Mouse (Mus musculus): ENCODE measurements at regions not wholly inside any gene's neighbourhood (a gene's known extent, or its start where the extent isn't known, plus 50 kb on each side); places are given as distances from the start of the nearest gene placed in this dataset.

DNA sequence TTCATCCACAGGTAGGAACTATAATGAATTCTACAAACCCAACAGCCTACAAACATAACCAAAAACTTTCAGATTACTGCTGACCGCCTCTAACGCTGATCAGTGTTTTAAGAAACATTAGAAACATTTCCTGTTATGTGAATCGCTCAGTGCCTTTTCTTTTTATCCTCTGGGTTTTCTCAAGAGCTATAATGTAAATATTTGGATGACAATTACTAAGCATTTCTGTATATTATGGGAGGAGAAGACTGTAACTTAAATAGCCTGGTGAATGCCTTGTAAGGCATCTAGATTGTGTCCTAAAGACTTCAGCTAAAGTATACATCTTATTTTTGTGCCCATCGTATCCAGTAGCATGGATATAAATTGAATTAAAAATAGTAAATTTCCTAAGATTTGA lies 465.9 kb upstream of the Acvr2a start:
- TF ChIP-seq POLR2A (IDR thresholded peaks at IDR 0.05; ENCODE audit: borderline replicate concordance, insufficient read depth, low read length) (no peak), CTCF (IDR thresholded peaks at IDR 0.05; ENCODE audit: borderline replicate concordance, insufficient read depth, low read depth, low read length) (no peak)
